Mouse (Mus musculus) MEL (cell line): ENCODE data around the gene Rnpepl1. TPM values are rescaled to one million over a fixed set of nuclear protein-coding genes. Genes with fewer than 3 reads are reported as not detected.
A peak's percentile ranks its signal among the peaks of the same experiment; 100 is the strongest.

ENCODE experiments used
- DNase-seq: peaks from one replicate; pipeline ENCODE4 v3.0.0; 2011; ENCODE audit warnings: low read depth, low spot score
- H3K27ac ChIP-seq: 2 replicates; pipeline ENCODE4 v1.5.1; 2012; ENCODE audit warnings: low read depth, mild to moderate bottlenecking, control low read depth, low read length, moderate library complexity; ENCODE audit not compliant: control insufficient read depth
- H3K27me3 ChIP-seq, 2 experiments: fragments of 150-350 bp in 1 of 2; sonication (generic) in 1 of 2; 2 replicates each; pipeline ENCODE4 v1.6.1; 2012; ENCODE audit warnings: low read length in 2 of 2, mild to moderate bottlenecking in 2 of 2, improper control_type of control experiment in 1 of 2, moderate library complexity in 1 of 2; ENCODE audit not compliant: insufficient read depth in 2 of 2, control insufficient read depth in 1 of 2
- H3K36me3 ChIP-seq, 2 experiments: 2 replicates each; pipeline ENCODE4 v1.6.1; 2012 to 2014; ENCODE audit warnings: low read length in 2 of 2, improper control_type of control experiment in 1 of 2, inconsistent platforms in 1 of 2, mild to moderate bottlenecking in 1 of 2; ENCODE audit not compliant: insufficient read depth in 2 of 2, control insufficient read depth in 1 of 2
- H3K4me1 ChIP-seq, 2 experiments: fragments of 150-350 bp in 1 of 2; sonication (generic) in 1 of 2; 2 replicates each; pipeline ENCODE4 v1.6.1; 2012; ENCODE audit warnings: low read length in 2 of 2, improper control_type of control experiment in 1 of 2, mild to moderate bottlenecking in 1 of 2; ENCODE audit not compliant: insufficient read depth in 2 of 2, control insufficient read depth in 1 of 2
- H3K4me3 ChIP-seq, 2 experiments: fragments of 150-350 bp in 1 of 2; sonication (generic) in 1 of 2; 2 replicates each; pipeline ENCODE4 v1.5.1; 2012; ENCODE audit warnings: low read depth in 2 of 2, low read length in 2 of 2, mild to moderate bottlenecking in 2 of 2, moderate library complexity in 2 of 2, control low read depth in 1 of 2, improper control_type of control experiment in 1 of 2; ENCODE audit not compliant: control insufficient read depth in 1 of 2, insufficient read depth in 1 of 2
- H3K79me2 ChIP-seq: 2 replicates; pipeline ENCODE4 v1.6.1; 2012; ENCODE audit warnings: mild to moderate bottlenecking, low read length, moderate library complexity; ENCODE audit not compliant: control insufficient read depth, poor library complexity, insufficient read depth
- H3K9ac ChIP-seq: 2 replicates; pipeline ENCODE4 v1.6.1; 2012; ENCODE audit warnings: low read depth, mild to moderate bottlenecking, control low read depth, low read length, moderate library complexity; ENCODE audit not compliant: control insufficient read depth, poor library complexity, severe bottlenecking
- H3K9me3 ChIP-seq: fragments of 150-350 bp; sonication (generic); replicated peaks from 2 replicates; pipeline ENCODE4 v1.6.1; 2012; ENCODE audit warnings: mild to moderate bottlenecking, low read length, improper control_type of control experiment, moderate library complexity; ENCODE audit not compliant: insufficient read depth
- BHLHE40 ChIP-seq: IDR thresholded peaks from 2 replicates; pipeline ENCODE4 v1.6.1; 2012; ENCODE audit warnings: low read depth, mild to moderate bottlenecking, inconsistent platforms, low read length, improper control_type of control experiment, borderline replicate concordance
- CHD1 ChIP-seq: IDR thresholded peaks from 2 replicates; pipeline ENCODE4 v1.6.1; 2012; ENCODE audit warnings: low read depth, mild to moderate bottlenecking, inconsistent platforms, low read length, improper control_type of control experiment
- CHD2 ChIP-seq: IDR thresholded peaks from 2 replicates; pipeline ENCODE4 v1.6.1; 2011; ENCODE audit warnings: low read length, improper control_type of control experiment
- CTCF ChIP-seq, 3 experiments: IDR thresholded peaks in 2 of 3; conservative IDR thresholded peaks in 1 of 3; 2 replicates each; pipeline ENCODE4 v1.5.1; 2011 to 2012; ENCODE audit warnings: low read length in 3 of 3, low read depth in 2 of 3, mild to moderate bottlenecking in 2 of 3, improper control_type of control experiment in 1 of 3, inconsistent platforms in 1 of 3, mixed read lengths in 1 of 3, moderate library complexity in 1 of 3; ENCODE audit not compliant: control insufficient read depth in 1 of 3, insufficient read depth in 1 of 3, poor library complexity in 1 of 3, severe bottlenecking in 1 of 3
- EP300 ChIP-seq, 2 experiments: IDR thresholded peaks; 2 replicates each; pipeline ENCODE4 v1.6.1; 2011; ENCODE audit warnings: improper control_type of control experiment in 2 of 2, low read length in 2 of 2, low read depth in 1 of 2, mild to moderate bottlenecking in 1 of 2
- ETS1 ChIP-seq: IDR thresholded peaks from 2 replicates; pipeline ENCODE4 v1.6.1; 2012; ENCODE audit warnings: low read depth, mild to moderate bottlenecking, inconsistent platforms, low read length, improper control_type of control experiment, moderate library complexity
- GABPA ChIP-seq: IDR thresholded peaks from 2 replicates; pipeline ENCODE4 v1.6.1; 2012; ENCODE audit warnings: low read depth, mild to moderate bottlenecking, inconsistent platforms, low read length, improper control_type of control experiment, moderate library complexity
- HCFC1 ChIP-seq: IDR thresholded peaks from 2 replicates; pipeline ENCODE4 v1.6.1; 2012; ENCODE audit warnings: low read depth, mild to moderate bottlenecking, inconsistent platforms, low read length, improper control_type of control experiment, moderate library complexity
- MAX ChIP-seq: IDR thresholded peaks from 2 replicates; pipeline ENCODE4 v1.6.1; 2011; ENCODE audit warnings: low read length, improper control_type of control experiment
- MAZ ChIP-seq: IDR thresholded peaks from 2 replicates; pipeline ENCODE4 v1.6.1; 2012; ENCODE audit warnings: low read depth, mild to moderate bottlenecking, inconsistent platforms, low read length, improper control_type of control experiment
- MYB ChIP-seq: IDR thresholded peaks from 2 replicates; pipeline ENCODE4 v1.6.1; 2011; ENCODE audit warnings: mild to moderate bottlenecking, low read depth, low read length, improper control_type of control experiment
- POLR2AphosphoS5 ChIP-seq: IDR thresholded peaks from 2 replicates; pipeline ENCODE4 v1.6.1; 2012; ENCODE audit warnings: low read depth, borderline replicate concordance, mild to moderate bottlenecking, inconsistent platforms, low read length, moderate library complexity, mixed read lengths
- RCOR1 ChIP-seq: IDR thresholded peaks from 2 replicates; pipeline ENCODE4 v1.6.1; 2012; ENCODE audit warnings: low read depth, mild to moderate bottlenecking, inconsistent platforms, low read length, improper control_type of control experiment
- SIN3A ChIP-seq: IDR thresholded peaks from 2 replicates; pipeline ENCODE4 v1.6.1; 2012; ENCODE audit warnings: low read length, improper control_type of control experiment, inconsistent platforms
- SMC3 ChIP-seq: IDR thresholded peaks from 2 replicates; pipeline ENCODE4 v1.6.1; 2011; ENCODE audit warnings: low read depth, low read length, improper control_type of control experiment
- TAL1 ChIP-seq: IDR thresholded peaks from 2 replicates; pipeline ENCODE4 v1.6.1; 2012; ENCODE audit warnings: mild to moderate bottlenecking, inconsistent platforms, low read length, moderate library complexity, mixed read lengths
- TBP ChIP-seq: IDR thresholded peaks from 2 replicates; pipeline ENCODE4 v1.8.0; 2011; ENCODE audit warnings: low read depth, low read length, improper control_type of control experiment
- UBTF ChIP-seq: IDR thresholded peaks from 2 replicates; pipeline ENCODE4 v1.6.1; 2012; ENCODE audit warnings: low read depth, mild to moderate bottlenecking, inconsistent platforms, low read length, improper control_type of control experiment, moderate library complexity, borderline replicate concordance; ENCODE audit not compliant: insufficient read depth
- USF1 ChIP-seq: IDR thresholded peaks from 2 replicates; pipeline ENCODE4 v1.6.1; 2014; ENCODE audit warnings: low read depth, mild to moderate bottlenecking, inconsistent platforms, low read length, improper control_type of control experiment, moderate library complexity
- ZKSCAN1 ChIP-seq: IDR thresholded peaks from 2 replicates; pipeline ENCODE4 v1.6.1; 2012; ENCODE audit warnings: low read depth, mild to moderate bottlenecking, inconsistent platforms, low read length, improper control_type of control experiment, moderate library complexity
- ZMIZ1 ChIP-seq: IDR thresholded peaks from 2 replicates; pipeline ENCODE4 v1.6.1; 2012; ENCODE audit warnings: low read depth, mild to moderate bottlenecking, inconsistent platforms, low read length, improper control_type of control experiment, moderate library complexity
- polyA plus RNA-seq, 2 experiments: library from polyadenylated mRNA; stranded (reverse) in 1 of 2; unstranded in 1 of 2; fragments of >175 nt in 1 of 2; fragments of >200 nt in 1 of 2; gene quantifications; 2 replicates each; pipeline versions ENCODE4 v1.2.1 to v1.2.4; 2012; ENCODE audit warnings: low replicate concordance in 2 of 2, low read depth in 1 of 2; ENCODE audit not compliant: insufficient read length in 2 of 2, insufficient read depth in 1 of 2, missing spikeins in 1 of 2
- total RNA-seq: library from RNA; depleted of rRNA; stranded (reverse); fragments of 300-350 nt; gene quantifications from 2 replicates; pipeline ENCODE4 v1.2.3, GENCODE M21; 2012

Rnpepl1 gene
- total and polyA plus RNA-seq, 3 experiments, result 31.1 to 91.0 TPM; not detected in 1

GRCm38 (mm10) chr1:92935054-92935962 is 24.7 kb downstream of the Rnpepl1 start (continued):
- TF ChIP-seq UBTF (no peak), ZMIZ1 (no peak), POLR2AphosphoS5 (no peak), TBP (no peak), USF1 (peak; percentile 18; the same call in 1 of the 2 replicates), MYB (no peak), BHLHE40 (peak; percentile 69; the same call in 1 of the 2 replicates), EP300 (IDR thresholded peaks at IDR 0.05; ENCODE audit: low read depth in 1 of 2, low read length in 2 of 2) (peak; percentile 65 to 68; a peak in 3 of 4 replicates), TAL1 (peak; percentile 52), RCOR1 (no peak), ZKSCAN1 (no peak), ETS1 (peak; percentile 89), MAX (peak; percentile 90), CHD1 (0 out of 2 replicates have a peak, but pooled peaks have one; percentile 36), GABPA (no peak), SIN3A (peak; percentile 98), CTCF (IDR thresholded peaks at IDR 0.05 in 2 of 3, conservative IDR thresholded peaks at IDR 0.05 in 1 of 3; ENCODE audit: control insufficient read depth in 1 of 3, insufficient read depth in 1 of 3, low read depth in 2 of 3, low read length in 3 of 3, poor library complexity in 1 of 3, severe bottlenecking in 1 of 3) (no peak), HCFC1 (peak; percentile 56), SMC3 (no peak), MAZ (no peak)
- TF ChIP-seq, all 39 proteins: peak for 15

GRCm38 (mm10) chr1:92935977-92936376 is 25.4 kb downstream of the Rnpepl1 start:
- DNase-seq, result no peak
- no peak overlapping the region for H3K9ac ChIP-seq
- H3K79me2 ChIP-seq, result peaks cover 12% of the 10 kb centered on the region
- peaks cover 4 to 22% of the 10 kb centered on the region in 2 experiments for H3K4me1 ChIP-seq
- H3K27me3 ChIP-seq, result no peaks in the 10 kb centered on the region
- 0 out of 2 replicates have a peak overlapping the region, but pooled peaks have one; percentile 1 for H3K27ac ChIP-seq
- TF ChIP-seq CTCF (IDR thresholded peaks at IDR 0.05 in 2 of 3, conservative IDR thresholded peaks at IDR 0.05 in 1 of 3; ENCODE audit: control insufficient read depth in 1 of 3, insufficient read depth in 1 of 3, low read depth in 2 of 3, low read length in 3 of 3, poor library complexity in 1 of 3, severe bottlenecking in 1 of 3) (peak; percentile 9 to 23 (median 23); a peak in 2 of 6 replicates), CHD2 (no peak)
- peaks cover 2 to 13% of the 10 kb centered on the region in 2 experiments; a peak in 3 of 4 replicates for H3K36me3 ChIP-seq
- peak overlapping the region; percentile 28 to 85; a peak in 2 of 4 replicates for H3K4me3 ChIP-seq
- no peaks in the 10 kb centered on the region for H3K9me3 ChIP-seq
